Comparison of ENCODE assay signal across 8 mouse cellular contexts in genomic region chr6:128032252-128033171, GRCm38 (mm10).
DNase-seq lines count a peak whose midpoint lies in the region; ATAC-seq and TF ChIP-seq lines count a peak whose summit lies in the region.

No protein-coding gene starts in this region.

- no peaks in the 10 kb centered on the region for H3K27me3 ChIP-seq in Patski
- H3K27me3 ChIP-seq in hindbrain, embryonic 10.5 days (ENCODE audit: insufficient read depth, poor library complexity, severe bottlenecking), result peaks cover 43% of the 10 kb centered on the region

- peak overlapping the region; percentile 88; the same call in 1 of the 2 replicates for H3K27ac ChIP-seq in hindbrain, embryonic 10.5 days

- peak; percentile 80 for ATAC-seq in Patski

- WGBS in hindbrain, embryonic 10.5 days, result 33% methylated on average over 16 of the region's 16 CpGs

- peak overlapping the region; percentile 71 for H3K4me3 ChIP-seq in hindbrain, embryonic 10.5 days

- POLR2A ChIA-PET in Patski (lab: Charles Lee), result interaction anchor here (0.6 kb wide), 1 partner anchor 543 kb away, joined by 3 read pairs; no protein-coding TSS in a partner anchor

- no peak for TF ChIP-seq CTCF in Patski (IDR thresholded peaks at IDR 0.05)

- H3K4me1 ChIP-seq in hindbrain, embryonic 10.5 days (replicated peaks), result peaks cover 87% of the 10 kb centered on the region

- CTCF ChIA-PET in Patski (lab: Charles Lee), result interaction anchor here (0.8 to 1.9 kb wide), 10 partner anchors 13 to 129 kb away, joined by 3 to 6 read pairs (median 4); no protein-coding TSS in a partner anchor

- peak; percentile 54 for DNase-seq in Patski (ENCODE audit: low read depth, low spot score)
- peak; percentile 92 to 96 for DNase-seq in cerebellum, adult 18-20 months
- peak; percentile 45 to 92 for DNase-seq in frontal cortex, adult 2 months (ENCODE audit: extremely low spot score in 1 of 2, low spot score in 1 of 2)
- peak; percentile 86 for DNase-seq in hindbrain, embryonic 10.5 days (ENCODE audit: low spot score)
- DNase-seq in layer of hippocampus, postnatal 10 days (ENCODE audit: low spot score in 2 of 2), result peak; percentile 91 to 92
- DNase-seq in lung, postnatal 4 days, result peak; percentile 66 to 84
- peak; percentile 89 to 91 for DNase-seq in right cerebral cortex, adult 2 months (ENCODE audit: low spot score in 2 of 2)
- DNase-seq in urinary bladder, postnatal 36 days (ENCODE audit: low spot score in 2 of 2), result peak; percentile 72 to 76

- in situ Hi-C loops in Patski (cut with MboI; ENCODE audit: low pct_unique_long_range_greater_than_20kb), result loop anchor here (5.0 kb wide), 3 partner anchors 50 to 110 kb away; partner anchors contain the start of gene Tspan9

- no peaks in the 10 kb centered on the region for H3K9me3 ChIP-seq in hindbrain, embryonic 10.5 days

- no peaks in the 10 kb centered on the region for H3K36me3 ChIP-seq in hindbrain, embryonic 10.5 days

Comparison
In these comparisons a context has a peak if more than half of its experiments do, and no peak if none do; other contexts are left out.
1. Peak in every context shown above with its lines: DNase-seq, ATAC-seq, H3K4me3 ChIP-seq and H3K27ac ChIP-seq.